Mouse (Mus musculus): Measurements from ENCODE around the gene Zcchc17.

- TF ChIP-seq POLR2A (IDR thresholded peaks at IDR 0.05; ENCODE audit: insufficient read length, low read depth) (no peak), CEBPB (IDR thresholded peaks at IDR 0.05; ENCODE audit: insufficient read depth, poor library complexity, severe bottlenecking) (no peak), E2F4 (IDR thresholded peaks at IDR 0.05; ENCODE audit: insufficient read depth) (no peak), TCF12 (IDR thresholded peaks at IDR 0.05; ENCODE audit: insufficient read depth, poor library complexity, severe bottlenecking) (no peak), POLR2AphosphoS2 (IDR thresholded peaks at IDR 0.05; ENCODE audit: insufficient read length, low read depth) (no peak), MYOG (IDR thresholded peaks at IDR 0.05; ENCODE audit: control insufficient read depth in 1 of 3, insufficient read depth in 1 of 3, insufficient read length in 2 of 3, low read depth in 2 of 3) (no peak), MAX (IDR thresholded peaks at IDR 0.05; ENCODE audit: low read depth) (no peak)
These were observed 32.4 kb downstream of the Zcchc17 start for GRCm38 (mm10) chr4:130327366-130327765.

Measured in myocyte (in vitro differentiated cells).